Mouse (Mus musculus): ENCODE measurements at regions not wholly inside any gene's neighbourhood (a gene's known extent, or its start where the extent isn't known, plus 50 kb on each side); places are given as distances from the start of the nearest gene placed in this dataset.

DNA sequence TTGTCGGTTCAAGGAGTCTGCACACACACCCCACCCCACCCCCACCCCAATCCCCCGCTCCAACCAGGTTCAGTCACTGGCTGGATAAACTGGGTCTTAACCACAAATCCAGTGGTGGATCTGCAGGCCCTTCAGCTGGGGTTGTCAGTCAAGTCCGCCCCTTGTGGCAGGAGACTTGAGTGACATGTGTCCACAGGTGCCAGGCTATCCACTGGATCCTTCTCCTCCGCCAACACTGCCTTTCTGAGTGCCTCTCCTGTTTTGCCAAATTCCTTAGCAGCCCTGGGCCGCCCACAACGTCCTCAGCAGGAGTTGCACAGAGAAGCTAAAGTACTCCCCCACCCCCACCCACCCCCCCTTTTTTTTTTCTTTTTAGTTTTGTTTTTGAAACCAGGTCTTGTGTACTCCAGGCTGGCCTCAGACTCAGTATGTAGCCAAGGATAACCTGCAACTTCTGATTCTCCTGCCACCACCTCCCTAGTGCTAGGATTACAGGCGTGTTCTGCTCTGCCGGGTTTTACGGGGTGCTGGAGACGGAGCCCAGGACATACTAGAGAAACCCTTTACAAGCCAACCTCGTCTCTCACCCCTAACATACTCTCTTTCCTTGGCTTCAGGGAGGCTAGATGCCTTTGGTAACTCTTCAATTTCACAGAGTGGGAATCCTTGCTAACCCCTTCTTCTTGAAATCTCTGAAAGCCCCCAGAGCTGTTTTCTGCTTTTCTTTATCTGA lies 57.2 kb upstream of the Zfp280d start:
- DNase-seq (ENCODE audit: low read depth, low spot score), result no peak

DNA sequence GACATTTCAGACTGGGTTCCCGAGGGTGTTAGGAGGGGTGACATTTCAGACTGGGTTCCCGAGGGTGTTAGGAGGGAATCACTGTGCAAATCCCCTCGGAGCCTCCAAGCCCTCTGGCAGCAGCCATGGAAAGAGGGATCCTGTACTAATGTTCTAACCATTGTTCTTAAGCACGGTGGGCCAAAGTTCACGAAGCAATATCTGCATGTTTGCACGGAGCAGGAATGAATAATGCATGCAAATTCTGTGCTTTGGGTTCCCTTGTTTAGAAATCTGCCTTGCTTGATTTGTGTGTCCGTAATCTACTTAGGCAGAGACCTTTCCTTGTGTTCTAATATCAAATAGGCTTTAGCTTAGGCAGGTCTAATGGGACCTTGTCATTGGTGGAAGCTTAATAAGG lies 55.9 kb upstream of the Zfp280d start:
- no peak for DNase-seq (ENCODE audit: low read depth, low spot score)

DNA sequence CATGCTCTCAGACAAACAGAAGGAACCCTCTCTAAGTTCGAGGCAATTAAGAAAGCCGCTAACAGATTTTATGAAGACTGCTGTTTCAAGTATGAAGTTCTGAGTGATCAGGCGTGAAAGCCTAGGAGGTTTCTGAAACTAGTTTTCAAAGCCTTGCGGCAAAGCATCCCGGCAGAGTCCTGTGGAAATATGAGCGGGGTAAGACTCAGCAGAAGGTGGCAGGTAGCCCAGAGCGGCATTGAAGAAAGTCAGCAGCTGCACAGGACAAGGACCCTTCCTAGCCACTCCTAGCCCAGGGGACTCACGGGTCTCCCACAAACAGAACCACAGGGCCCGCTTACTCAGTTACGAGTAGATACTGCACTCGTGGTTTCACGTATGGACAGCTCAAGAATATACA lies 54.8 kb upstream of the Zfp280d start:
- no peak for DNase-seq (ENCODE audit: low read depth, low spot score)

DNA sequence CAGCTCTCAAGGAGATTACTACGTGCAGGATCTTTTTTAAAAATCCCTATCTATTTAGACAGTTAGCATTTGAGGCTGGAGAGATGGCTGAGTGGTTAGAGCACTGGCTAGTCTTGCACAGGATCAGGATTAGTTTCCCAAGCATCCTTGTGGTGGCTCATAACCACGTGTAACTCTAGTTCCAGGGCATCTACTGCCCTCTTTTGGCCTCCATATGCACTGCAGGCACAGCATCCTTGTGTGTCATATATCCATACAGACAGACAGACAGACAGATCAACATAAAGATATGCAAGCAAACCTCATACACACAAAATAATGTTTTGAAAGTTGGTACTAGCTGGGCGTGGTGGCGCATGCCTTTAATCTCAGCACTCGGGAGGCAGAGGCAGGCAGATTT lies 53.3 kb upstream of the Zfp280d start:
- no peak for DNase-seq (ENCODE audit: low read depth, low spot score)

Data from telencephalon, adult 2 months (tissue).